Mouse (Mus musculus) pancreas, adult 10 weeks (tissue): ENCODE results near the gene Suclg2. TPM values are rescaled to one million over a fixed set of nuclear protein-coding genes. Genes with fewer than 3 reads are reported as not detected.

Experiments used
- polyA plus RNA-seq: library from polyadenylated mRNA; stranded (reverse); fragments of 350-450 nt; fragmentation: Illumina TruSeq; extraction: RNeasy Lipid Tissue Mini Kit (QIAGEN cat#74804); gene quantifications from one replicate; pipeline ENCODE4 v1.2.3, GENCODE M21; 2015; ENCODE audit warnings: low read depth, low replicate concordance; ENCODE audit not compliant: insufficient read depth

Suclg2 gene
- 14.5 TPM for polyA plus RNA-seq

GRCm38 (mm10) chr6:95718031-95718968 lies at the start of gene Suclg2:
Gene Suclg2, minus strand, starts transcription at chr6:95718800.

